In genomic region chr6:41126855-41127254, GRCm38 (mm10) we compare ENCODE assay signal across 10 mouse cellular contexts.
"Had no signal": no experiment of that assay in that cellular context is flagged by ENCODE, and none has a peak within 500 bp of the region (broad histone marks: within the 10 kb centered on the region; RNA-seq: fewer than 3 reads in every experiment).

No protein-coding gene starts in this region.

- ATAC-seq: midbrain, embryonic 13.5 days had no signal

- H3K4me3 ChIP-seq: limb, embryonic 12.5 days; lung, embryonic 15.5 days; midbrain, embryonic 13.5 days; stomach, embryonic 15.5 days had no signal

- DNase-seq: kidney, adult 8-10 months; kidney, postnatal 25 days; liver; lung, postnatal 14 days; right cerebral cortex, postnatal 14 days had no signal

- H3K27ac ChIP-seq: limb, embryonic 12.5 days; lung, embryonic 15.5 days; macrophage; midbrain, embryonic 13.5 days; stomach, embryonic 15.5 days had no signal
